Mouse (Mus musculus) gastrocnemius, postnatal 4 days (tissue): Measurements from ENCODE around the gene Wfdc2. TPM values are rescaled to one million over a fixed set of nuclear protein-coding genes. Genes with fewer than 3 reads are reported as not detected.
A peak's percentile ranks its signal among the peaks of the same experiment; 100 is the strongest.
"Not testable (repeated sequence)": the region's sequence is repeated elsewhere in the genome, so short reads cannot be mapped to it uniquely, and the experiment has no call there.

ENCODE experiments used
- DNase-seq, 2 experiments: peaks; one replicate each; pipeline ENCODE4 v3.0.0; 2021 to 2022; ENCODE audit warnings: low spot score in 2 of 2, mixed read lengths in 2 of 2
- total RNA-seq, 2 experiments: library from RNA; stranded (reverse); gene quantifications; 2 replicates each; pipeline ENCODE4 v1.2.3; 2021

Gene Wfdc2
- total RNA-seq, 2 experiments from 2014 or later, result 1.3 TPM; not detected in 1

DNA sequence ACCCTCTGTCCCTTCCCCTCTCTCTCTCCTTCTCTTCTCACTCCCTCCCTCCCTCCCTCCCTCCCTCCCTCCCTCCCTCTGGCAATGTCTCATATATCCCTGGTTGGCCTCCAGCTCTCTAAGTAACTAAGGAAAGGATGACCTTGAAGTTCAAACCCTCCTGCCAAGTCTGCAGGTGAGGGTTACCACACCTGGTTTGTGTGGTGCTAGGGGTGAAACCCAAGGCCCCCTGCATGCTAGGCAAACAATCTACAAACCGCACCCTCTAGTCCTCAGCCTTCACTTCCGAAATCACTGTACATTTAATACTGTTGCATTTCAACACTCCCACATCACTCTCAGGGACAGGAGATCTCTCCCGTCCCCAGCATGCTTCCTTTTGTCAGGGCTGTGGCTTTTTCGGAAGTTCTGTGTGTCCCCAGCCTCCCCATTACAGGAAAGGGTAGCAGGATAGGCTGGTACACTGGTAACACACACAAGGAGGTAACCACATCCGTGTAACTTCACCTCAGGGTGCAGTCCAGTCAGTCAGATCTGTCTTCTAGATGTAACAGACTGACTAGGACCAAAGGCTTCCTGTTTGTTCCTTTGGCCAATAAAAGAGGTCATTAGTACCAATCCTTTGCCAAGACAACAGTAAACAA, 17.6 kb upstream of the Wfdc2 start:
- no peak for DNase-seq

DNA sequence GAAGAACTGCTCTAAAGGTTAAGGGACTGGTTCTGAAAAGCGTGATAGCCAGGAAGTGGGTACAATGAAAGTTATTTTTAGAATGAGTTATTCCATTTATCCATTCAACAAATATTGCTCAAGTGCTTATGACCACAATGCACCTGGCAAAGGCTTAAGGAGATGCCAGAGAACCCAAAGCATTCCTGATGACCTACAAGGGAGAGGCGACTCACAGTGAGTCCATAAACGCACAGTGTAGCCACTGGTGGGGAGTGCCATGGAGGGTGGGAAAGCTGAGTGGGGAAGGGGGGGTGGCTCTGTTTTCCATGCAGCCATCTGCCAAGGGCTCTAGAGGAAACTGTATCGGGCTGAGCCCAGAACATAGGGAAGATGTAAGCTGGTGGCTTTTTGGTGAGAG, 12.9 kb upstream of the Wfdc2 start:
- DNase-seq, result no peak

DNA sequence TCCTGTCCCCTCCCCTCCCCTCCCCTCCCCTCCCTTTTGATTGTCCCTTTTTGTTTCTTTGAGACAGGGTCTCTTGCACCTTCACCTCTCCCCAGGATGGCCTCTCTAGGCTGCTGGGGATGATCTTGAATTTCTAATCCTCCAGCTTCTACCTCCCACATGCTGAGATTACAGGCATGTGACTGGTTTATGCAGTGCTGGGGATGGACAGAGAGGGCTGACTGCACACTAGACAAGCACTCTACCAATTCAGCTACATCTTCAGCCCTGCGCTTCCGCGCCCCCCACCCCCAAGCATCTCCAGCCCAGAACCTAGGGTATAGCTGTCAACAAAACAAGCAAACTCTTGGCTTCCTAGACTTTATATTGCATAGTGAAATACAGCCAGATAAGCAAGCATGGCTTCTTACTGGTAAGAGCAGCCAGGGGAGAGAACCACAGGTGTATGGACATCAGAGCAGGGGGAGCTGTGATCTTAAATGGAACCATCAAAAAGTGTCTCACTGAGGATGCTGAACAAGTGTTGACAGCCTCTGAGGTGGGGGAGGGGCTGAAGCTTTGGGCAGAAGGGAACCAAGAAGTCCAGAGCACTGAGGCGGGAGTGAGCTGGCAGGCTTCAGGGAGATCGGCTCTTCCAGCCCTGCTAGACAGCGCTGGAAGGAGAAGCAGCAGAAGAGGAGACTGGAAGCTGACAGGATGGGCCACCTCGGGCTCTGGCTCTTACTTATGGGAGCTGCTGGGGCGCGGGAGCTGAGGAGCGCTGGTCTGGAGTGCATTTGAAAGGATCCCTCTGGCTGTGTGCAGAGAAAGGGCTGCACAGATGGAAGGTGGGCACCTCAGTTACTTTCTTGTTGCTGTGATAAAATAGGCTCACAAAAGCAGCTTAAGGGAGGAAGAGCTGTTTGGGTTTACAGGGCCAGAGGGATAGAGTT, 12.0 kb upstream of the Wfdc2 start:
- DNase-seq, result no peak

DNA sequence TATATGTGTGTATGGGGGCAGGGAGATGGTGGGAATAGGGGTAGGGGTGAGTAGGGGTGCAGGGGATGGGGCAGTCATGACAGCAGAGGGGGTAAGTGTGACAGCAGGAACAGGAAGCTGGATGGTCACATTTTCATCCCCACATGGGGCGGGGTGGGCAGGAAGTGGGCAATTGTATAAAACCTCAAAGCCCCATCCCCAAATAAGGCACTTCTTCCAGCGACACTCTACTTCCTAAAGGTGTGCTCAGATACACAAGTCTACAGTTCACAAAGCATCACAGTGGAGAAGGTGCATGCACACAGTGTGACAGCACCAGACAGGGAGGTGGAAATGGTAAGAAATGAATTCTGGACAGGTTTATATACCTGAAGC, 11.3 kb upstream of the Wfdc2 start:
- no peak for DNase-seq

DNA sequence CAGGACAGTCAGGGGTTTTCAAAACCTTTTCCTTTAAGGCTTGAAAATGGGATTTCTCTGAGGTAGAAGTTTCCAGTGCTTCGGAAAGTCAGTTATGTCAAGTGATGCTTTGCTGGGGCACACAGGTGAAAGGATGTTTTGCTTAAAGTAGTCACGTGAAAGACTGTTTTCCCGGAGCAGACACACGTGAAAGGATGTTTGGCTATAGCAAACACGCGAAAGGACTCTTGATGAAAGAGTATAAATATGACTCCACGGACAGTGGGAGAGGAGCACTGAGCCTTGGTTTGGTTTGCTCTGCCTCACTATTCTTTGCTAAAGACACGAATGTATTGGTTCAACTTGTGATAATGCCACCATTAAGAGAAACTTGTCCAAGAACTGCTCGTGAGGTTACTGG, 10.7 kb upstream of the Wfdc2 start:
- DNase-seq, result no peak

DNA sequence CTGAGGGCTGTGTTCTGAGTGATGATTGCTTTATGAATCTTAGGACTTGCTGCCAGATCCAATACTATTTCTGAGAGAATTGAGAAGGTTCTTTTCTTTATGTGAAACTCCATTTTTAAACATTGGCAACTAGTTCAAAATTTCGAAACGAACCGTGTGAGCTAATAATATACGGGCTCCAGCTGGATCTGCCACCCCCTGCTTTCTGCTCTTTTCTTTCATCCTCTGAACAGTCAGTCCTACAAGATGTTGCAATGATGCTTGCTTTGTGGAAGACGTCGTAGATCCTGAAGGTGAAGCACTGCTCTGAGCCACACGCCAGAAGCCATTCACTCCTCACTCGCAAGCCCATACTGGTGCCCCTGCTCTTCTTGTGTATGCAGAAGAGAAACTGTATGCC, 3.8 kb upstream of the Wfdc2 start:
- DNase-seq, result no peak

DNA sequence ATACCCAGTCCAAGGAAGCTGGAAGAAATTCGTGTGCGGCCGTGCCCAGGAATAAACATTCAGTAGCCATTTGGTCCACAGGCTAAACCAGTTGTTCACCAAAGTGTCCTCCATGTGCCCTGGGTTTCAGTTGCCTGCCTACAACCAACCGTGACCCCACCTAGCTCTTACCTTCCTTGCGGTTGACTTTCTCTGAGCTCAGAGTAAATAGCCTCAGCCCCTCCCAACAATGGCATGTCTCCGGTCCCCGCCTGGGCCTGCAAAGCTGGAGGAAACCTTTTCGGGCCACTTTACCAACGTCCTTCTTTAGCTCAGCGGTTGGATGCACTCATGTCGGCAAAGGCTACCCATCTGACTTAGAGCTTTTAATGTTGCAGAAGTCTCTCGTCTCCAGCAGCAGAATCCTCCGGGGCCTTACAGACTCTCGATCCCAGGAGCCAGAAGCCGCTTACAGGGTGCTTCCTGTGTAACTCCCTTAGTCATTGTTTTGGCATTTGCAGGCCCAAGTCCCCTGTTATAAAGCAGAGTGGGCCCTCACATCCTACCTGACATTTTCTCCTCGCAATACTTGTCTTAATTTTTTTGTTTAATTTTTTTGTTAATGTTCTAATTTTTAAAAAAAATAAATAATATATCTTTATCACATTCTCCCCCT, 3.1 kb upstream of the Wfdc2 start:
- DNase-seq, result no peak

DNA sequence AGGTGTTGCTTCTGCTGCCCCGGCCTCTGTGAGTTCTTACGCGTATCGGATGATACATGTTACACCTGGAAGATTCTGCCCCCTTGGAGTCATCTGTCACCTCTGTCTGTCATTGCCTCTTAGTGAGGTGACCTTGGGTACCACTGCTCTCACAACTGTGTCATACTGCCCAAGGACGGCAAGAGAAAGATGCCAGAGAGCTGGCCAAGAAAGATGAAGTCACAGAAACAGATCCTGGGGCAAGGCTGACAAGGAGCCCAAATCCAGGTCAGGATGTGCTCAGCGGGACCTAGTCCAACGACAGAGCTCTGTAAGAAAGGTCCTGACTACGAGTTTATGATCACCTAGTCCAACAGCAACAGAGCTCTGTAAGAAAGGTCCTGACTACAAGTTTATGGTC, 2.1 kb upstream of the Wfdc2 start:
- no peak for DNase-seq

DNA sequence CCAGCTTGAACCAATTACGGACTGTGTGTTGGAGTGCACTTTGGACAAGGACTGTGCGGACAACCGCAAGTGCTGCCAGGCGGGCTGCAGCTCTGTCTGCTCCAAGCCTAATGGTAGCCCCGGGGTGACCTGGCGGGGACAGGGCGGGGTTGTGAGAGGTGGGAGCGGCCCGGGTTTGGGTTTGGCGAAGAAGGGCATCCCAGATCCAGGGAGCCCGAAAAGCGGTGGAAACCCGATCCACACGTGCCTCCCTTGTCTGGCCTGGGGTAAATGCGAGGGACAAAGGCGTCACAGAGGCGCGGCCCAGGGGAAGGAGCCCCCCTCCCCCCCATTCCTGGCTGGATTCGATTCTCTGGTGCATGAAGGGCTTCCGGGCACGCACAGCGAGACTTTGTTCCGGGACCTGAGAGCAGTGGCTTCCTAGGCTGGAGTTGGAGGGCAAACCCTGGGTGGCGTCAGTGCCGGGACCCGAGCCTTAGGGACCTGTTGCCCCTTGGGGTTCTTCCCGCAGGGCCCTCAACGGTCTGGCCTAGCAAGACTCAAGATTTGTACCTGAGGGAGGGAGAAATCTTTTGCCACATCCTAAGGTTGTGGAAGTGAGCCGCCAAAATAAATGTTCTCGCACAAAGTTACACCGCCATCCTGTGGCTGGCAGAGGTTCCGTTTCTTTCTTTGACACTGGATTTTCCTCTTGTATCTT, 1.3 kb downstream of the Wfdc2 start:
- DNase-seq, result peak in 1 of 2 experiments; percentile 34

DNA sequence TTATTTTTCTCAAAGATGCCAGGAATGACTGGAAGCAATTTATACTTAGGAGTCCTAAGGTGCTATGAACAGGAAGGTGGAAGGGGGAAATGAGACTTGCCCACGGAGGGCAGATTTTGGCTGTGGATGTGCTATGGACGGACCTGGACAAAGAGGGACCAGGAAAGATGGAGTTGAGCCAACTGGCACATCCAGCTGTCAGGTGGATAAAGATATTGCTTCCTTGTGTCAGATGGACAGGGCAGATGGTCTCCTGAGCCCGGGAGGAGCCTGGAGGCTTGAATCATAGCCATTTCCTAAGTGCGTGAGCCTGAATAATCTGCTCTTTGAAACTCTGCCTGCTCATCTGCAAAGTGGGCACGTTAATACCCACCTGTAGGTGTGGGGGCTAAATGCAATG, 2.1 kb downstream of the Wfdc2 start:
- no peak for DNase-seq

DNA sequence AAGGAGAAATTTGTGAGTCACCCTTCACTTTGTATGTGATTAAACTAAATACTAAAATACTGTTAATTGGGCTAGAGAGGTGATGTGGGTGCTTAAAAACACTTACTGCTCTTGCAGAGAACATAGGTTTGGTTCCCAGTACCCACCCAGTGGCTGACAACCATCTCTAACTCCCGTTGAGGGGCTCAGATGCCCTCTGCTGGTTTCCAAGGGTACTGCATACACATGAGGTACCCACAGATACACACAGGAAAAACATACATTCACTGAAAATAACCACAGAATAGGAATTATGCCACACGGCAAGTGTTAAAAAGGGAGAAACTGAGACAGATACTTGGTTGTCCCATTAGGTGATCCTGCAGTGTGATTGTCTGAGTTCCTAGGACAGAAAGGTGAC, 4.8 kb downstream of the Wfdc2 start:
- no peak for DNase-seq

DNA sequence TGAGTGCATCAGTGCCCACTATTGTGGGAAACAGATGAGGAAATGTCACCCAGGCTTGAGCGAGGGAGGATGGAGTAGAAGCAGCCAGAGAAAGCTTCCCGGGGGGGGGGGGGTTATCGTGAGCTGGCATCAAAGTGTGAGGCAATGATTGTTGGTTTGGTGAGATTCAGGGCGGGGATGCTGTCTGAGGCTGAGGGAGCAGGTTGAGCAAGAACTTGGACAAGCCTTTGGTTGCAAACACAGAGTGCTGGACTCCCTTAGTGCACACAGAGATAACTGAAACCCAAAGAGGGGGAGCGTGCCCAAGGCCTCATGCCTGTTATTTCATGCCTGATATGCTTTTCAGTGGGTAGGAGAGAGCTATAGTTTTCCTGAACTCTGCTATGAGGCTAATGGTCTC, 5.2 kb downstream of the Wfdc2 start:
- DNase-seq, result no peak

DNA sequence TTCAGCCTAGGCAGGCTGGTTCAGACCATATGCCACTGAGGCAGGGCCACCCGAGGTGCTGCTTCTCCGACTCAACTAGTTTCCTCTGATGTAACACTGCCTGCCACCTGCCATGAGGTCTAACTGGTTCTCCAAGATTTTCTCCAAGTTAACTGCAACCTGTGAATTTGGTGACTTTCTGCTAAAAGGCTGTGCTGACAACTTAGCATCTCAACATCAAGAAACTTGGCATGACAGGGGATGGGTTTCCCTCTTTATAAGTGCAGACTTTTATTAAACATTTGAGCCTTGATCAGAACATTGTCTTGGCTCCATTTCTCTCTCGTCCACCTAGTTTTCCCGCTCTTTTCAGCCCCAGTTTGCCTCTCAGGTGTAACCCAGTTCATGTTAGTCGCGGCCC, 11.1 kb downstream of the Wfdc2 start, which contains the start of gene Spint3:
Gene Spint3, minus strand, starts transcription at position 101 of the 400 bp plus-strand sequence.
- DNase-seq, result not testable (repeated sequence)

DNA sequence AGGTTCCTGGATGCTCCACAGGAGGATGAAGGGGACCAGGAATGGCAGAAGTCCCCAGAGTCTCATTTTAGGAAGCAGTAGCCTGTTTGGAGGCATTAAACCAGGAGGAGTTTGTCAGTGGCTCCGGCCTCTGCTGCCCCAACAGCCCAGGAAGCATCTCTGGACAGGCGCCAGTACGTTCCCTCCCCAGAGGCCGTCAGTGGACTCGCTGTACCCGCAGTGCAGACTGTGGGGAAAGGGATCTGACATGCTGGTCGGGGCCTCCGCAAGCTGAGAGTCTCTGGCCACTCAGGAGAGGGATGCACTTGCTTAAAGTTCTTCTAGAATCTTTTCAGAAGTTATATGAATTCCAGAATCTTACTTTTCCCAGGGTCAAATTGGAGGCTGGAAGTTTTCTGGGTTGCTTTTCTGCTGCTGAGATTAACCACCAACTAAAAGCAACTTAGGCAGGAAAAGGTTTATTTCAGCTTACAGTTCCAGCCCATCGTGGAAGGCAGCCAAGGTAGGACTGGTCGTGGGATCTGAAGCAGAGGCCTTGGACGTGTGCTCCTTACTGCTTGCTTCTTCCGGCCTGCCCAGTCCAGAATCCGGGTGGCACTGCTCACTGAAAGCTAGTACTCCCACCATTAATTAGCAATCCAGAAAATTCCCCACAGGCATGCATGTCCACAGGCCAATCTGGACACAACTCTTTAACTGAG, 23.0 kb downstream of the Wfdc2 start, which contains the start of gene Wfdc6a:
Gene Wfdc6a, minus strand, starts transcription at position 423 of the 701 bp plus-strand sequence.
- DNase-seq, result not testable (repeated sequence)

DNA sequence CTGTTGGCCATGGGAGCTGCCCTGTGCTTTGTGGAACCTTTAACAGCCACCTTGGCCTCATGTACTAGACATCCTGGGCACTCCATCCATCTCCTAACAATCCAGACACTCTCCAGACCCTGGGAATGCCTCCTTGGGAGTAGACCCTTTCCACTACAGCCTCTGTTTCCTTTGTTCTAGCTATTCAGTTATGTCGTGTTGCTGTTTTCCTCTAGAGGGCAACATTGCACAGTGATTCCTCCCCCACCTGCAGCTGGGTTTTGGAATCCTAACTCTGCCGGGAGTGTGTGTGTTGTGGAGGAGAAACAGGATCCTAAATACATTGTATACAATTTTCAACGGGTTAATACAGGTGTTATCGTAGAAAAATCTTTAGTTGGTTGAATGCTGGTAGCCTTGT, 29.8 kb downstream of the Wfdc2 start:
- no peak for DNase-seq

DNA sequence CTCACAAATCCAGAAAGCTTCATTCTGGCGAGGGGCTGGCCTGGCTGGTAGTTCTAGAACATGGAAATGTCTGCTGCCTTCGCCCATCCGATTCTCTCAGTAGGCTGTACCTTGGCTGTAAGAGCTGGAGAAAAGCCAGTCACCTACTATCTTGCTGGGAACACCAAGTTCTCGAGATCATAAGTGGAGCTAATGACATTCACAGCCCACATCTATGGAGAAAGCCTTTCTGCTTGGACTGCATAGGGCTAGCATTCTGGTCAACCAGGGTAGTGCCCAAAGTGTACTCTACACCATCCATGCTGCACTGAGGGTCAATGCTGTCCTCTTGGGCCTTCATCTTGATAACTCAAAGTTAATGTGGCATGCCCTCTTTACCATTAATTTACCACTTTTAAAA, 31.3 kb downstream of the Wfdc2 start, which contains the start of gene Eppin:
Gene Eppin, minus strand, starts transcription at position 101 of the 400 bp plus-strand sequence.
- DNase-seq, result no peak

DNA sequence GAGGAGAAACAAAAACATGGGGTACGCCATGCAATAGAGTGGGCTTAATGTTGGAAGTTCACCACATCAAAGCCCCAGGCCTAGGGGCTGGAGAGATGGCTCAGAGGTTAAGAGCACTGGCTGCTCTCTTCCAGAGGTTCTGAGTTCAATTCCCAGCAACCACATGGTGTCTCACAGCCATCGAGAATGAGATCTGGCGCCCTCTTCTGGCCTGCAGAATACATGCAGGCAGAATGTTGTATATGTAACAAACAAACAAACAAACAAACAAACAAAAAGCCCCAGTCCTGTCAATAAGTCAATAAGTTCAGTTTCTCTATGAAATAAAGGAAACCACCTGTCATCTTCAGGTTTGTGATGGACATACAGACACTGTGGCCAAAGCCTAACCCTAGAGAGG, 38.0 kb downstream of the Wfdc2 start:
- no peak for DNase-seq

DNA sequence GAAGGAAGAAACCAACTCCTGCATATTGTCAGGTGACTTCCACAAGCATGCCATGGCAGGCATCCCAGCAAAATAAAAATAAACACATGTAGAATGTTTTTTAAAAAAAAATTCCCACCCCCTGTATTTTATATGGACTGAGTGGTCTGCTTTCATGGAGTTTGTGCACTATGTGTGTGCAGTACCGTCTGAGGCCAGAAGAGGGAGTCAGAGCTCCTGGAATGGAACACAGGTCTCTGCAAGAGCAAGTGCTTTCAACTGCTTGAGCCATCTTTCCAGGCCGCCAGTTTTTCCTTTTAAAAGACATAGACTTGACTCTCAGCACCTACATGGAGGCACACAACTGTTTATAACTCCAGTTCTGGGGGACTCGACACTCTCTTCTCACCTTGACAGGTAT, 41.3 kb downstream of the Wfdc2 start:
- no peak for DNase-seq

DNA sequence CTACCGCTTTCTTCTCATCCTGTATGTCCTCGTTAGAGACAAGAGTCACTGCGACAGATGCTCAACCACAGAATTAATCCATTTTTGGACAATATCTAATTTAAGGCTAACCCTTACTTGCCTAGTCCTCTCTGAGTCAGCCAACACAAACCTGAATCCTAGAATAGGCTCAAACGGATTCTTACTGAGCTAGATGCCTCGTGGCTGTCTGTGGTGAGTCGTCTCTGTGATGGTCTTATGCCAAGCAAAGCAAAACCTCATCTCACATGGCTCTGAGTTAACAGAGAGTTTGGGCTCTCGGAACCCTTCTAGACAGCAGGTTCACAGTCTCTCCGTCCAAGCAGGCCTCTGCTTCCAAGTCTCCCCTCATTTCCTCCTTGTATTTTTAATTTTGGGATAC, 42.2 kb downstream of the Wfdc2 start:
- no peak for DNase-seq

DNA sequence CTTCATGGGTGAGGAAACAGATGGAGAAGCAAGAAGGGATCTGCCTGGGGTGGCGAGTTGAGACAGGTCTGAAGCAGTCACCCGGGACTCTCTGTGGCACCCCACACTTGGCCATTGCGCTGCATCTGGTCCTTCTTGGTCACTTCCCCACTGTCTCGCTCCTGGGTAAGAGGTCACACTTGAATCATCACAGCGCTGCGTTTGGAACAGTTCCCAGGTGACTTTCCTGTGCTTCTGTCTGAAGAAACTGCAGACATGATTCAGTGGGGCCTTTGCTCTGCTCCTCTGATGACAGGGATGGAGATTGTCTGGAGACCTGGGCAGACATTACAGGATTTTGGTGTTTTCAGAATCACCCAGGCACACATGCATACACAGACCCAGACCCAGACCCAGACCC, 46.6 kb downstream of the Wfdc2 start:
- DNase-seq, result no peak

DNA sequence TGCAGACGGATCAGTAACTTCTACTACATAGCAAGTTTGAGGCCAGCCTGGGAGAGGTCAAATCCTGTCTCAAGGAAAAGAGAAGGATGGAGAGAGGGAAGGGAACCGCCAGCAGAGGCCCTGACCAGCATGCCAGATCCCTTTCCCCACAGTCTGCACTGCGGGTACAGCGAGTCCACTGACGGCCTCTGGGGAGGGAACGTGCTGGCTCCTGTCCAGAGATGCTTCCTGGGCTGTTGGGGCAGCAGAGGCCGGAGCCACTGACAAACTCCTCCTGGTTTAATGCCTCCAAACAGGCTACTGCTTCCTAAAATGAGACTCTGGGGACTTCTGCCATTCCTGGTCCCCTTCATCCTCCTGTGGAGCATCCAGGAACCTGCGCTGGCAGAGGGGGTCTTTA, 51.3 kb downstream of the Wfdc2 start, which contains the start of the genes Wfdc6b and Wfdc8:
Gene Wfdc6b, plus strand, starts transcription at position 52 of the 400 bp plus-strand sequence.
Gene Wfdc8, minus strand, starts transcription at position 156 of the 400 bp plus-strand sequence.
- peak in 1 of 2 experiments; percentile 23 for DNase-seq
